Mouse (Mus musculus) forebrain, embryonic 11.5 days (tissue): Measurements from ENCODE around the gene Gm19426. TPM values are rescaled to one million over a fixed set of nuclear protein-coding genes. Genes with fewer than 3 reads are reported as not detected.

Experiments used
- microRNA counts: library from miRNA; unstranded; fragments of <30 nt; microRNA quantifications from one replicate; lab custom pipeline; 2015
- microRNA-seq: library from miRNA; unstranded; fragments of <30 nt; microRNA quantifications from one replicate; pipeline ENCODE4, GENCODE M21; 2016; ENCODE audit not compliant: insufficient number of aligned reads
- polyA plus RNA-seq: library from polyadenylated mRNA; unstranded; fragments of >200 nt; fragmentation: Nextera tagmentation; extraction: Ambion mirVana; gene quantifications from 2 replicates; pipeline ENCODE4 v1.2.1, GENCODE M21; 2014

The Gm19426 gene
- polyA plus RNA-seq, 1 experiment from 2014 or later: 4.3 TPM

MicroRNAs within 50 kb of the gene (microRNA counts, 519-probe panel; counts per million panel counts)
- 7,767 counts per million, percentile 97 among the panel's probes with 10 or more counts for microRNA mmu-miR-130a (lab: Ali Mortazavi, UCI)

Small RNAs within 50 kb of the gene (microRNA-seq; reads per million reads assigned to microRNA genes)
- 41,478 reads per million, percentile 99 among the genes with 10 or more reads in this experiment for gene Mir130a

Other genes with a start within 250 kb of the Gm19426 start
- 33.4 and 36.2 TPM in 2 replicates for gene Ctnnd1, start 92.9 kb downstream of the Gm19426 start, polyA plus RNA-seq
- gene Btbd18, start 84.6 kb downstream of the Gm19426 start, polyA plus RNA-seq: 0.36 and 0.77 TPM in 2 replicates
- 494 and 502 TPM in 2 replicates for gene Selenoh, start 72.9 kb downstream of the Gm19426 start, polyA plus RNA-seq
- gene Gm28635, start 65.6 kb downstream of the Gm19426 start, polyA plus RNA-seq: not detected in 2 replicates
- gene Med19, start 65.3 kb downstream of the Gm19426 start, polyA plus RNA-seq: 68.3 and 69.2 TPM in 2 replicates
- gene Tmx2, start 64.5 kb downstream of the Gm19426 start, polyA plus RNA-seq: 177 and 184 TPM in 2 replicates
- 27.7 and 28.4 TPM in 2 replicates for gene Zdhhc5, start 28.5 kb downstream of the Gm19426 start, polyA plus RNA-seq
- 44.5 and 45.1 TPM in 2 replicates for gene Clp1, start 16.3 kb downstream of the Gm19426 start, polyA plus RNA-seq
- 12.7 and 13.2 TPM in 2 replicates for gene Ypel4, start 9.6 kb downstream of the Gm19426 start, polyA plus RNA-seq
- gene Serping1, start 31.8 kb upstream of the Gm19426 start, polyA plus RNA-seq: 30.4 and 35.7 TPM in 2 replicates
- gene Ube2l6, start 55.2 kb upstream of the Gm19426 start, polyA plus RNA-seq: 36.6 and 38.4 TPM in 2 replicates
- gene Smtnl1, start 79.0 kb upstream of the Gm19426 start, polyA plus RNA-seq: not detected in 2 replicates
- gene Timm10, start 83.3 kb upstream of the Gm19426 start, polyA plus RNA-seq: 43.0 and 43.4 TPM in 2 replicates
- gene Slc43a1, start 95.2 kb upstream of the Gm19426 start, polyA plus RNA-seq: 22.0 and 27.5 TPM in 2 replicates
- gene Rtn4rl2, start 143.1 kb upstream of the Gm19426 start, polyA plus RNA-seq: 5.2 and 6.5 TPM in 2 replicates
- gene Slc43a3, start 192.9 kb upstream of the Gm19426 start, polyA plus RNA-seq: 18.0 and 18.2 TPM in 2 replicates
- not detected in 2 replicates for gene Prg2, start 236.8 kb upstream of the Gm19426 start, polyA plus RNA-seq
- not detected in 2 replicates for gene Prg3, start 244.6 kb upstream of the Gm19426 start, polyA plus RNA-seq